Mouse (Mus musculus) cerebellum, adult (tissue): ENCODE measurements around the gene Olfr204.
"Not testable (repeated sequence)": the region's sequence is repeated elsewhere in the genome, so short reads cannot be mapped to it uniquely, and the experiment has no call there.

ENCODE experiments used
- ATAC-seq: cut with Nextera tagmentation; 2 replicates; pipeline ENCODE4 v1.9.2; 2017; ENCODE audit warnings: mild to moderate bottlenecking, moderate library complexity, mixed read lengths; ENCODE audit not compliant: insufficient number of reproducible peaks, low FRiP score, low TSS enrichment

Gene Olfr204

DNA sequence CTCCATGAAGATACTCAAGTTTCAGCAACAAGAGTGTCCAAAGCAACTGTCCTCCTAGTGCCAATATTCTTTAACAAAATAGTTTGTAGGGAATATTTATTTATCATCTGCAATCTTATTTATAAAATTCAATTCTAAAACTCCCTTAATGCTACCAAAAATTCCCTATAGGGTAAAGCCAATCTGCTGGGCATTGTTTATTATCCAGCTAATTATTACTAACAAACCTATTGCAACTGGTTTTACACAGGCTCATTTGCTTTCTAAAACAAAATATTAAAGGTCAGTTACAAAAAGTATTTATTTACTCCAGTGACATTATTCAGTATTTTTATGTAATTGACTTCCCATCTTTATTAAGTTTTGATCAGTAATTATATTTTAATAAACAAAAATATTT, at the start of gene Olfr204:
Gene Olfr204 (minus strand): TSS at position 101 of the 400 bp plus-strand sequence.
- no peak for ATAC-seq

GRCm38 (mm10) chr16:59363893-59364292, 45.8 kb upstream of the Olfr204 start, which contains the start of gene Olfr209:
TSS of gene Olfr209 (minus strand) at chr16:59363993.
- no peak for ATAC-seq

DNA sequence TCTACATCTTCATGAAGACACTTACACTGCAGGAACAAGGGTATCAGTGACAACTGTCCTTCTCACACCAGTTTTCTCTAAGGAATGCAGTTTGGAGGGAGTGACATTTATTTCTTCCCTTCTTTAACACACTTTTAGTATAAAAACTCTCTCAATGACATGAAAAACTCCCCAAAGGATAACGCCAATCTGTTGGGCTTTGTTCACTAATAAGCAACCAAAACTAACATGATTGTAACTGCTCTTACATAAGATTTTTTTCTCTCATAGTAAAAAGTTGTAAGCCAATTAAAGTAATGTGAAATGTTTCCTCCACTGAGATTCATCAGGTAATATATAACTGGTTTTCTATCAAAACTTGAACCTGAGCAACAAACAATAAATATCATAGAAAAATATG, 31.1 kb upstream of the Olfr204 start, which contains the start of gene Olfr206:
Gene Olfr206 (minus strand): TSS at position 101 of the 400 bp plus-strand sequence.
- ATAC-seq, result no peak

GRCm38 (mm10) chr16:59331038-59331437, 13.0 kb upstream of the Olfr204 start, which contains the start of gene Olfr205:
TSS of gene Olfr205 (minus strand) at chr16:59331138.
- ATAC-seq, result no peak

DNA sequence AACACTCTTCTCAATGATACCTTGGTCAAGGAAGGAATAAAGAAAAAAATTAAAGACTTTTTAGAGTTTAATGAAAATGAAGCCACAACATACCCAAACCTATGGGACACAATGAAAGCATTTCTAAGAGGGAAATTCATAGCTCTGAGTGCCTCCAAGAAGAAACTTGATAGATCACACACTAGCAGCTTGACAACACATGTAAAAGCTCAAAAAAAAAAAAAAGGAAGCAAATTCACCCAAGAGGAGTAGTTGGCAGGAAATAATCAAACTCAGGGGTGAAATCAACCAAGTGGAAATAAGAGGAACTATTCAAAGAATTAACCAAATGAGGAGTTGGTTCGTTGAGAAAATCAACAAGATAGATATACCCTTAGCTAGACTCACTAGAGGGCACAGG, 5.2 kb upstream of the Olfr204 start:
- not testable (repeated sequence) for ATAC-seq

GRCm38 (mm10) chr16:59298581-59298980, 19.5 kb downstream of the Olfr204 start, which contains the start of gene Olfr203:
TSS of gene Olfr203 (plus strand) at chr16:59298881.
- no peak for ATAC-seq

- not testable (repeated sequence) for ATAC-seq
Observed at GRCm38 (mm10) chr16:59287576-59287975, 30.5 kb downstream of the Olfr204 start.

DNA sequence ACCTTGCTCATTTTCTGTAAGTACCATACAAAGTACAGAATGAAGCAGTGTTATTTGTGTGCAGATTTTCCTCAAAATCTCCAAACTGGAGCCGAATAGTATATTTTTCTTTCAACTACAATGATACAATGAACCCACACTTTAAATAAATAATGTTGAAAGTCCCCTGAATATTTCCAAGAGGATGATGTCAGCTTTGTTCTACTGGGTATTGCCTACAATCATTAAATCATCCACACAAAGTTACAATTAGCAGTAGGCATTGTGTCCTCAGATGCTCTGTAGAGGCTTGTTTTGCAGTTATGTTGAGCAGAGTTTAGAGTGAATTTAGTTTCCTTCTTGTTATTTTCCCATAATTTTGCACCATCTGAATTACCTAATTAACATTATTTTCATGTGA, 31.4 kb downstream of the Olfr204 start, which contains the start of gene Olfr202:
Gene Olfr202 (minus strand): TSS at position 101 of the 400 bp plus-strand sequence.
- no peak for ATAC-seq

- ATAC-seq, result no peak
Observed at GRCm38 (mm10) chr16:59283476-59283875, 34.6 kb downstream of the Olfr204 start.

GRCm38 (mm10) chr16:59280542-59280941, 37.5 kb downstream of the Olfr204 start:
- no peak for ATAC-seq

DNA sequence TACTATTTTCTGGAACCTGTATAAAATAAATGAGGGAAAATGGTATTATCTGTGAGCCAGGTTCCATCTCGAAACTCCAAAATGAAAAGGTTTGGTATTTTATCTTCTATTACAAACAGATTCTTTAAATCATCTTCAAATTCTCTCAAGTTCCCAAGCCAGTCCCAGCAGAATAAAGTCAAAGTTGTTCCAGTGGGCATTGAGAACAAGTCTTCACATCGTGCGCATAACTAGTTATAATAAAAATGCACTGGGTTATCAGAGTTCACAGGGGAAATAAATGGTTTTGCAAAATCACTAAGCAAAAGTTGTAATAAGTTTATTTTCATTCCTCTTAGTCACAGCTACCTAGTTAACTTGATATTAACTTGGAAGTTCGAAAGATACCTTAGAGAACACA, 45.5 kb downstream of the Olfr204 start, which contains the start of gene Olfr201:
Gene Olfr201 (minus strand): TSS at position 101 of the 400 bp plus-strand sequence.
- ATAC-seq, result not testable (repeated sequence)

- not testable (repeated sequence) for ATAC-seq
Observed at GRCm38 (mm10) chr16:59269097-59269496, 49.0 kb downstream of the Olfr204 start.
